Mouse (Mus musculus): ENCODE measurements at regions not wholly inside any gene's neighbourhood (a gene's known extent, or its start where the extent isn't known, plus 50 kb on each side); places are given as distances from the start of the nearest gene placed in this dataset.
A peak's percentile ranks its signal among the peaks of the same experiment; 100 is the strongest.

GRCm38 (mm10) chr15:68811041-68811440 is 2310.3 kb upstream of the Lrrc6 start:
- DNase-seq (ENCODE audit: low spot score in 2 of 2): no peak

DNA sequence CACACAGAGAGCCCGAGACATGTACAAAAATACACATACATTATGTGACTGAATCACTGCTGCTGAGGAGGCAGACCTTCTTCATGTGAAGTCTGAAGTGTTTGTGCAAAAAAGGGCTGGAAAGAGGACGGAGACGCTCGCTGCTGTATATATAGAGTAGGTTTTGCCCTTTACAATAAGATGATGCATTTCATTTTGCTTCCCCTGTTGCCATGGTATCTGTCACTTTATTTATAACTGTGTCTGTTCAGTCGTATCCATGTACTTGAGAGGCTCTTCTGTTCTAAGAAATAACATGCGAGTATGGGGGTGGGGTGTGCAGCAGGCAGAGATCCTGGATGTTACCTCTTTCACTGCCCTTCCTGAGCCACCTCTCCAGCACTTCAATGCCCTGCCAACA is 2309.9 kb upstream of the Lrrc6 start:
- DNase-seq (ENCODE audit: low spot score in 2 of 2): peak in 1 of 2 experiments; percentile 37

- no peak for DNase-seq (ENCODE audit: low spot score in 2 of 2)
These were observed 2307.5 kb upstream of the Lrrc6 start for GRCm38 (mm10) chr15:68808175-68808574.

GRCm38 (mm10) chr15:68804254-68804653 is 2303.5 kb upstream of the Lrrc6 start:
- no peak for DNase-seq (ENCODE audit: low spot score in 2 of 2)

GRCm38 (mm10) chr15:68801763-68802162 is 2301.1 kb upstream of the Lrrc6 start:
- no peak for DNase-seq (ENCODE audit: low spot score in 2 of 2)

- no peak for DNase-seq (ENCODE audit: low spot score in 2 of 2)
These were observed 2296.7 kb upstream of the Lrrc6 start for GRCm38 (mm10) chr15:68797406-68797805.

- DNase-seq (ENCODE audit: low spot score in 2 of 2): peak; percentile 19 to 42
These were observed 2294.7 kb upstream of the Lrrc6 start for GRCm38 (mm10) chr15:68795239-68795960.

- DNase-seq (ENCODE audit: low spot score in 2 of 2): no peak
These were observed 2259.2 kb upstream of the Lrrc6 start for GRCm38 (mm10) chr15:68759948-68760347.

- no peak for DNase-seq (ENCODE audit: low spot score in 2 of 2)
These were observed 2254.5 kb upstream of the Lrrc6 start for GRCm38 (mm10) chr15:68755255-68755654.

DNA sequence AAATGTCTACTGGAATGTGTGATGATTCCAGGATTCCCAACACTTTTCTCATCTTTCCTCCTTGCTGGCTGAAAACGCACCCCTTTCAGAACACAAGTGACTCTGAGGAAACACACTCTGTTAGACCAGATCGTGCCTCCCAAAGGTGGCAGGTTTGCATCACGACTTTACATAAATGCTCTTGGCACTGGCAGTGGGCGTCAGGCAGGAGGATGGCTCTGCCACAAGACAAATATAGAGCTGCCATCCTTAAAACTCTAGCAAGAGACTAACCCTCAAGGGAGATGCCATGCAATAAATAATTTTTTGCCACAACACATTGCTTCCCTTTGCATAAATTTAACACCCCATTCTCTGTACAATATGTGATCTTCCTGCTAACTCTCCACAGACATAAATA is 2254.1 kb upstream of the Lrrc6 start:
- DNase-seq (ENCODE audit: low spot score in 2 of 2): peak in 1 of 2 experiments; percentile 29

DNA sequence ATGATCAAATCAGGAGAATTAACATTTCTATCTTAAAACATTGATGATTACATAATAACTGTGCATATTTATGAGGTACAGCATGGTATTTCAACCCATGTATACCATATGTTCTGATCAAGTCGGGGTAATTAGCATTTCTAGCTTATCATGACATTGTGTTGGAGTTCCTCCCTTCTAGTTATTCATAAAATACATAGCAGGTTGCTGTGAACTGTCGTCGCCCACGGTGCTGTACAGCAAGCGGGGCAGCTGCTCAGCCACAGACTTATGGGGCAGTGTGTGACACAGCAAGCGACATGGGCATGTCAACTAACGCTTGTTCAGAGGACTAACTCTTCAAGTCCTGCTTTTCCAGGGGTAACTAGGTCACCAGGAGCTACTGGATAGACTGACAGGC is 2238.6 kb upstream of the Lrrc6 start:
- peak in 1 of 2 experiments; percentile 51 for DNase-seq (ENCODE audit: low spot score in 2 of 2)

DNA sequence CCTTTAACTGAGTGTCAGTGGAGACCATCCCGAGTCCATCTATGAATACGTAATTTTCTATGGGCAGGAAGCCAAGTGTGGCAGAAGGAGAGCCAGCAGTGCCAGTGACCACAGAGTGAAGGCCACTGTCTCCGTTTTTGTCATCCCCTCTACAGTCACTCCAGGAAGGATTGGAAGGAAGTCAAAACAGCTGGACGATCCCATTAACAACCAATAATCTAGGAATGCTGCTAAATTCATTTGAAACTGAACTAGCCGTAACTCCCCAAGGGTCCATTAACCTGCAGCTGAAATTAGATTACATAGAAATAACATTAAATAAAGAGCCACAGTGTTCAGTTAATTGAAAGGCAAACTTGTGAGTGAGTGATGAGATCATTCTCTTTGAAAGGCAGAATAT is 2220.5 kb upstream of the Lrrc6 start:
- DNase-seq (ENCODE audit: low spot score in 2 of 2): no peak

DNA sequence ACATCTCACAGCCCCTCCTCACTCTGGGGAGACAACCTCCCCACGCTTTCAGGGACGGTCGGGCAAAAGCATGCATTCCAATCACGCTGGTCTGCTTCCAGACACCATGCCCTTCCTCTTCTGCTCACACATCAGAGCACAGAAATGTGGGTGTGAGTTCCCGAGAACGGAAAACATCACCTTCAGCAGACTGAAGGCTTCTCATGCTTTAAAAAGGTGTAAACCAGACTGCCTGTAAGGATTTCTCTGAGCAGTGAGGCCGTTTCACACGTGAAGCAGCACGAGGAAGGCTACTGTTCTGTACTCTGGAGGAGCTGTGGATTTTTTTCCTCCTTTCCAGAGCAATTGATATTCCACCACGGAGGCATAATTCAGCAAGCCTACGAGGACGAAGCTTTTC is 2218.8 kb upstream of the Lrrc6 start:
- DNase-seq (ENCODE audit: low spot score in 2 of 2): no peak

DNA sequence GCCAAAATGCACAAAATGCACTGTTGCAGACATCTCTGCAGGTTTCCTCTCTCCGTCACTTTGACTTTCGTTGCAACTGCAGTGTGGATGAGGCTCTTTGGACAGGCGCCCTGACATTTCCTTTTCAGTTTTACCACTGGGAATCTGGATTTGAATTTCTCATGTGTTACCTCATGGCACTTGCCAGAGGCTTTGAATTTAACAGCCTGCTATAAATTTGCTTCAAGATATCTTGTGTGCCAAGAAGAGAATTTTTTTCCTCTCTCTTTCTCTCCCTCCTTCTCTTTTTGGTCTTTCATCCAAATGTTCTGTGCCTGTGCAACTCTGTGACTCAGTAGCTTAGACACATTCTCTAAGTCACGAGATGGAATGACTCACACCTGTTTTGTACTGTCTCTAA is 2213.6 kb upstream of the Lrrc6 start:
- no peak for DNase-seq (ENCODE audit: low spot score in 2 of 2)

DNA sequence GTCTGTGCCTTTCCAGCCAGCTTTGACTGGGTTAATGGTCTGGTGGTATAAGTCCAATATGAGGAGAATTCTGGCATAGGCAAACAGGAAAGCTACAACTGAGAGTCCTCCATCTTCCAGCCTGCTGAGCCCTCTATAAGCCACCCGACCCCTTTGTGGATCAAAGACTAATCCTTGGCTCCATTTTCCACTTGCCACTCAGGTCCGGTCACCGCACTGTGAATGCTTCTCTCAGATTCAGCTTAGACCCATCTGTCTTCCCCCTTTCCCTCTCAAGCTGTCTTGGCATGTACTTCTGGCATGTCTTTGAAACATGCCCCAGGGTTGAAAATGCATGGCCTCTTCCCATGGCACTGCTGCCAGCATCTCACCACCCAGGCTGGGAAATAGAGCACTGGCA is 2206.6 kb upstream of the Lrrc6 start:
- DNase-seq (ENCODE audit: low spot score in 2 of 2): no peak

DNA sequence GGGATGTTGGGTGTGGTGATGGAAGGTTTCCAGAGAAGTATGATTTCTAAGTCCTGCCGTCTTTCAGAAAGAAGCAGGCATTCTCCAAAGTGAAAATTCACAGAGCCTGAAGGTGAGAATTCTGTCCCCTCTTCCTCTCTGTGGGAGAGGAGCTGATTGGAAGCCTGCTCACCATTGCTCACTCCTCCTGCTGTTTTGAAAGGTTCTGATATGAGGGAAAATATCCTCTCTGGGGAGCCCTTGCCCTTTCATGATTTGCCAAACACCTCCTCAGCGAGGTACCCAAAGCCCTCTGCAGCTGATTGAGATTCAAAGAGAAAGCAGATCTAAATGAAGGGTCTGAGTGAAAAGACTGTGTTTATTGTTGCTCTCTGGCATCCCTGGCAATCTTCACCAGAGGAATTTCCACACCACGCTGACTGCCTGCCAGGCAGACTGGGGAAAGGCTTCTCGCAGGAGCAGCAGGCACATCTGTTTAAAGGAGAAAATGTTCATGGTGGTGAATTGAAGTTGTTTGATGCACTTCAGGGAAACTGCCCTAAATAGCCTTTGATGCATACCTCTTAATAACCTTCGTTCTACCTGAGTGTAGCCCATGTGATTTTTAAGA is 2194.4 kb upstream of the Lrrc6 start:
- DNase-seq (ENCODE audit: low spot score in 2 of 2): peak in 1 of 2 experiments; percentile 27

DNA sequence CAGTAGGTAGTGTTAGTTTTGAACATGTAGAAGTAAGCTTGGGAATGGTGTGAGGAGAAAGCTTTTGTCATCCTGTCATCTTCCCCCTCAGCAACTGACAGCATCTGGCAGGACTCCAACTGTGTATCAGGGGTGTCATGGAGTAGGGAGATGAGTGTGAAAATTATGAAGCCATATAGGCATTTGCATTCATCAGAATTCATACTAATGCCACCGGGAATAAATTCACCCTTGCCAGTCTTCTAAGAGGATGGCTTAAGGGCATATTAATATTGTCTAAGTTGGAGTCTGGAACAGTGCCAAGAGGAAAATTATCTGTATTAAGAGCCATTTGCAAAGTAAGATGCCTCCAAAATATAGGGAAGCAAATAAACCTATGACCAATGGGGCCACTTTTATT is 2166.8 kb upstream of the Lrrc6 start:
- DNase-seq (ENCODE audit: low spot score in 2 of 2): no peak

- no peak for DNase-seq (ENCODE audit: low spot score in 2 of 2)
These were observed 2164.6 kb upstream of the Lrrc6 start for GRCm38 (mm10) chr15:68665331-68665730.

- DNase-seq (ENCODE audit: low spot score in 2 of 2): no peak
These were observed 2156.0 kb upstream of the Lrrc6 start for GRCm38 (mm10) chr15:68656722-68657121.

GRCm38 (mm10) chr15:68655046-68655445 is 2154.3 kb upstream of the Lrrc6 start:
- DNase-seq (ENCODE audit: low spot score in 2 of 2): no peak

DNA sequence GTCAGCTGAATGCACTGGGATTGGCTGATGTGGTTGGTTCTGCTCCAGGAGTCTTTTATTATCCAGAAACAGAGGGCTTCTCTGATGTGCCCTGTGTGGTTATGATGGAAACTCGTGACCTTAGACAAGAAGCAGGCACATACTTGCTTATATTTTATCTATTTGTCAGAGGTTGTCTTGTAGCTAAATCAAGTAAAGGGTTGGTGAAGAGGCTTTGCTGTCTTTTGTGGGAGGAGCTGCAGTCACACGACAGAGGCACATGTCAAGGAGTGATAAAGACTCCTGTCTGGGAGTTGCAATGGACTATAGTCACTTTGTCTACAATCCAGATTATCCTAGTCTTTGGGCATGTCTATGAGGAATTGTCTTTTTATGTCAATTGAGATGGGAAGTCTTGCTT is 2149.9 kb upstream of the Lrrc6 start:
- no peak for DNase-seq (ENCODE audit: low spot score in 2 of 2)

- DNase-seq (ENCODE audit: low spot score in 2 of 2): no peak
These were observed 2149.3 kb upstream of the Lrrc6 start for GRCm38 (mm10) chr15:68650033-68650432.

- no peak for DNase-seq (ENCODE audit: low spot score in 2 of 2)
These were observed 2146.2 kb upstream of the Lrrc6 start for GRCm38 (mm10) chr15:68646865-68647264.
